Mouse (Mus musculus): ENCODE results near the gene Glrx5. TPM values are rescaled to one million over a fixed set of nuclear protein-coding genes. Genes with fewer than 3 reads are reported as not detected.

Glrx5 gene
- total and polyA plus RNA-seq, 3 experiments = 108 to 291 TPM; not detected in 1

DNA sequence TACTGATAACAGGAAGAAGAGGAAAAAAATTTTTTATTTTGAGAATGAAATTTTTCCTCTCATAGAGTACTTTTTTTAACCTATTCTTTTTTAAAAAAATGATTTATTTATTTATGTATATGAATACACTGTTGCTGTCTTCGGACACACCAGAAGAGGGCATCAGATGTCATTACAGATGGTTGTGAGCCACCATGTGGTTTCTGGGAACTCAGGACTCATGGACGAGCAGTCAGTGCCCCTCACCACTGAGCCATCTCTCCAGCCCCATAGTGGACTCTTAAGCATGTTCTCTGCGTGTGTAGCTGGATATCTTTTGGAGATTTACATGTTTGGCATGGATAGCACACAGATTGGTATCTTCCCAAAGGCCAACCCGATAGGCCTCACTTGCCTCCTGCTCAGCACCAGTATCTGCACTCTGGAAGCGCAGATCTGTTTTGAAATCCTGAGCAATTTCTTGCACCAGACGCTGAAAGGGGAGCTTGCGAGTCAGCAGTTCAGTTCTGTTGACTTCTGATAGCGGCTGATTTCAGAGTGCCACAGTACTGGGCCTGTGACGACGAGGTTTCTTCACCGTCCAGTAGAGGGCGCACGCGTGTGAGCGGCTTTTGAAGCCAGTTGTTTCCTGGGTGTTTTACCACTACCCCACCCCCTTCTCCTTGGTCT lies 5.0 kb upstream of the Glrx5 start:
- peak; percentile 97 for DNase-seq (ENCODE audit: low read depth, low spot score)
- no peaks in the 10 kb centered on the region for H3K27me3 ChIP-seq (ENCODE audit: control insufficient read depth in 1 of 2, insufficient read depth in 2 of 2, low read length in 2 of 2)
- H3K4me3 ChIP-seq (ENCODE audit: control insufficient read depth in 1 of 2, insufficient read depth in 1 of 2, low read depth in 2 of 2, low read length in 2 of 2) = no peak overlapping the region
- peaks cover 0 to 40% of the 10 kb centered on the region in 2 experiments; a peak in 3 of 4 replicates for H3K4me1 ChIP-seq (ENCODE audit: control insufficient read depth in 1 of 2, insufficient read depth in 2 of 2, low read length in 2 of 2)
- peak overlapping the region; percentile 81 for H3K27ac ChIP-seq (ENCODE audit: control insufficient read depth, low read depth, low read length)
- 0 out of 2 replicates have a peak overlapping the region, but pooled peaks have one; percentile 3 for H3K9ac ChIP-seq (ENCODE audit: control insufficient read depth, low read depth, low read length, poor library complexity, severe bottlenecking)
- no peaks in the 10 kb centered on the region for H3K9me3 ChIP-seq (replicated peaks; ENCODE audit: insufficient read depth, low read length)
- H3K36me3 ChIP-seq (ENCODE audit: control insufficient read depth in 1 of 2, insufficient read depth in 2 of 2, low read length in 2 of 2) = peaks cover 0 to 35% of the 10 kb centered on the region in 2 experiments; a peak in 3 of 4 replicates
- TF ChIP-seq TAL1 (IDR thresholded peaks at IDR 0.05; ENCODE audit: low read length) (peak; percentile 87), ELF1 (IDR thresholded peaks at IDR 0.05; ENCODE audit: low read depth, low read length) (no peak), POLR2A (IDR thresholded peaks at IDR 0.05; ENCODE audit: control insufficient read depth in 1 of 2, insufficient read depth in 1 of 2, low read depth in 1 of 2, low read length in 2 of 2, poor library complexity in 1 of 2) (no peak; a peak in 1 of 4 replicates), USF2 (IDR thresholded peaks at IDR 0.05; ENCODE audit: borderline replicate concordance in 1 of 2, insufficient read depth in 1 of 2, low read depth in 1 of 2, low read length in 2 of 2) (no peak), EP300 (IDR thresholded peaks at IDR 0.05; ENCODE audit: low read depth in 1 of 2, low read length in 2 of 2) (peak; percentile 45 to 88; a peak in 3 of 4 replicates), CTCF (IDR thresholded peaks at IDR 0.05 in 2 of 3, conservative IDR thresholded peaks at IDR 0.05 in 1 of 3; ENCODE audit: control insufficient read depth in 1 of 3, insufficient read depth in 1 of 3, low read depth in 2 of 3, low read length in 3 of 3, poor library complexity in 1 of 3, severe bottlenecking in 1 of 3) (peak; percentile 81 to 93 (median 87)), JUND (IDR thresholded peaks at IDR 0.05; ENCODE audit: low read depth, low read length) (no peak), CHD2 (IDR thresholded peaks at IDR 0.05; ENCODE audit: low read length) (no peak), MYB (IDR thresholded peaks at IDR 0.05; ENCODE audit: low read depth, low read length) (no peak), USF1 (IDR thresholded peaks at IDR 0.05; ENCODE audit: low read depth, low read length) (no peak), TCF12 (IDR thresholded peaks at IDR 0.05; ENCODE audit: low read depth, low read length) (peak; percentile 91), BHLHE40 (IDR thresholded peaks at IDR 0.05; ENCODE audit: borderline replicate concordance, low read depth, low read length) (no peak), NELFE (IDR thresholded peaks at IDR 0.05; ENCODE audit: low read depth, low read length) (no peak), UBTF (IDR thresholded peaks at IDR 0.05; ENCODE audit: borderline replicate concordance, insufficient read depth, low read depth, low read length) (no peak), RAD21 (IDR thresholded peaks at IDR 0.05; ENCODE audit: low read depth, low read length) (no peak; the same call in 1 of the 2 replicates), MYC (IDR thresholded peaks at IDR 0.05; ENCODE audit: low read depth, low read length) (0 out of 2 replicates have a peak, but pooled peaks have one; percentile 42), ZMIZ1 (IDR thresholded peaks at IDR 0.05; ENCODE audit: low read depth, low read length) (no peak), MAX (IDR thresholded peaks at IDR 0.05; ENCODE audit: low read length) (no peak), TBP (IDR thresholded peaks at IDR 0.05; ENCODE audit: low read depth, low read length) (peak; percentile 64), RCOR1 (IDR thresholded peaks at IDR 0.05; ENCODE audit: low read depth, low read length) (peak; percentile 67), ZKSCAN1 (IDR thresholded peaks at IDR 0.05; ENCODE audit: low read depth, low read length) (no peak), SIN3A (IDR thresholded peaks at IDR 0.05; ENCODE audit: low read length) (peak; percentile 76), ZNF384 (IDR thresholded peaks at IDR 0.05; ENCODE audit: low read depth, low read length) (no peak), NRF1 (IDR thresholded peaks at IDR 0.05; ENCODE audit: insufficient read depth, low read depth, low read length, poor library complexity, severe bottlenecking) (no peak; the same call in 1 of the 2 replicates), ETS1 (IDR thresholded peaks at IDR 0.05; ENCODE audit: low read depth, low read length) (peak; percentile 82), GATA1 (IDR thresholded peaks at IDR 0.05; ENCODE audit: low read depth, low read length) (peak; percentile 85), MEF2A (IDR thresholded peaks at IDR 0.05; ENCODE audit: extremely low read depth, insufficient replicate concordance, low read depth, low read length, poor library complexity, severe bottlenecking) (no peak), SMC3 (IDR thresholded peaks at IDR 0.05; ENCODE audit: low read depth, low read length) (peak; percentile 24; the same call in 1 of the 2 replicates), KAT2A (conservative IDR thresholded peaks at IDR 0.05; ENCODE audit: low read depth, low read length) (no peak), HCFC1 (IDR thresholded peaks at IDR 0.05; ENCODE audit: low read depth, low read length) (peak; percentile 49; the same call in 1 of the 2 replicates), CHD1 (IDR thresholded peaks at IDR 0.05; ENCODE audit: low read depth, low read length) (no peak), MAZ (IDR thresholded peaks at IDR 0.05; ENCODE audit: low read depth, low read length) (no peak), E2F4 (IDR thresholded peaks at IDR 0.05; ENCODE audit: borderline replicate concordance, low read depth, low read length) (no peak), POLR2AphosphoS2 (IDR thresholded peaks at IDR 0.05; ENCODE audit: low read length) (no peak), MAFK (IDR thresholded peaks at IDR 0.05; ENCODE audit: borderline replicate concordance, low read depth, low read length) (no peak), MXI1 (IDR thresholded peaks at IDR 0.05; ENCODE audit: low read depth, low read length) (peak; percentile 54; the same call in 1 of the 2 replicates)
- H3K79me2 ChIP-seq (ENCODE audit: control insufficient read depth, insufficient read depth, low read length, poor library complexity) = peaks cover 28% of the 10 kb centered on the region
